Mouse (Mus musculus): ENCODE results near the gene Actn4.
"Not testable (repeated sequence)": the region's sequence is repeated elsewhere in the genome, so short reads cannot be mapped to it uniquely, and the experiment has no call there.

Actn4 gene

GRCm38 (mm10) chr7:28969672-28970394 lies 7.7 kb upstream of the Actn4 start:
- DNase-seq (ENCODE audit: low spot score) = no peak

- DNase-seq (ENCODE audit: low spot score) = no peak
Observed at GRCm38 (mm10) chr7:28969271-28969670, 7.1 kb upstream of the Actn4 start.

- not testable (repeated sequence) for DNase-seq (ENCODE audit: low spot score)
Observed at GRCm38 (mm10) chr7:28968120-28968519, 6.0 kb upstream of the Actn4 start.

- no peak for DNase-seq (ENCODE audit: low spot score)
Observed at GRCm38 (mm10) chr7:28966751-28967505, 4.8 kb upstream of the Actn4 start.

GRCm38 (mm10) chr7:28966181-28966580 lies 4.0 kb upstream of the Actn4 start:
- no peak for DNase-seq (ENCODE audit: low spot score)

- no peak for DNase-seq (ENCODE audit: low spot score)
Observed at GRCm38 (mm10) chr7:28965346-28965840, 3.3 kb upstream of the Actn4 start.

GRCm38 (mm10) chr7:28963399-28963923 lies 1.3 kb upstream of the Actn4 start:
- no peak for DNase-seq (ENCODE audit: low spot score)

- no peak for DNase-seq (ENCODE audit: low spot score)
Observed at GRCm38 (mm10) chr7:28961584-28961926, 585 bp downstream of the Actn4 start.

- DNase-seq (ENCODE audit: low spot score) = no peak
Observed at GRCm38 (mm10) chr7:28960354-28961046, 1.6 kb downstream of the Actn4 start.

- DNase-seq (ENCODE audit: low spot score) = no peak
Observed at GRCm38 (mm10) chr7:28959505-28960045, 2.6 kb downstream of the Actn4 start.

- DNase-seq (ENCODE audit: low spot score) = no peak
Observed at GRCm38 (mm10) chr7:28958770-28959169, 3.4 kb downstream of the Actn4 start.

- no peak for DNase-seq (ENCODE audit: low spot score)
Observed at GRCm38 (mm10) chr7:28957997-28958725, 4.0 kb downstream of the Actn4 start.

GRCm38 (mm10) chr7:28957286-28957685 lies 4.9 kb downstream of the Actn4 start:
- no peak for DNase-seq (ENCODE audit: low spot score)

- DNase-seq (ENCODE audit: low spot score) = peak; percentile 20
Observed at GRCm38 (mm10) chr7:28956270-28956669, 5.9 kb downstream of the Actn4 start.

GRCm38 (mm10) chr7:28955295-28955897 lies 6.7 kb downstream of the Actn4 start:
- no peak for DNase-seq (ENCODE audit: low spot score)

GRCm38 (mm10) chr7:28954773-28955172 lies 7.4 kb downstream of the Actn4 start:
- no peak for DNase-seq (ENCODE audit: low spot score)

GRCm38 (mm10) chr7:28953476-28954376 lies 8.4 kb downstream of the Actn4 start:
- no peak for DNase-seq (ENCODE audit: low spot score)

GRCm38 (mm10) chr7:28952786-28953185 lies 9.4 kb downstream of the Actn4 start:
- no peak for DNase-seq (ENCODE audit: low spot score)

GRCm38 (mm10) chr7:28951764-28952163 lies 10.4 kb downstream of the Actn4 start:
- DNase-seq (ENCODE audit: low spot score) = no peak
